Mouse (Mus musculus): ENCODE measurements around the gene Nupr1. TPM values are rescaled to one million over a fixed set of nuclear protein-coding genes. Genes with fewer than 3 reads are reported as not detected.

Gene Nupr1
- total RNA-seq (2021): 10 to 100 TPM; 20.8 to 27.0 TPM
- long read RNA-seq, experiment 1, transcript Nupr1-201 (3 exons, 829 nt): major isoform, 24 of 29 reads
- long read RNA-seq, experiment 1, partial matches to known transcripts: 0 of 29 reads
- long read RNA-seq, experiment 1, other reads (novel, unspliced or antisense): 4 of 29 reads
- long read RNA-seq, experiment 2, transcript Nupr1-201 (3 exons, 829 nt): major isoform, 33 of 36 reads
- long read RNA-seq, experiment 2, partial matches to known transcripts: 1 of 36 reads
- long read RNA-seq, experiment 2, other reads (novel, unspliced or antisense): 1 of 36 reads

GRCm38 (mm10) chr7:126630824-126631518 is at the start of gene Nupr1:
Gene Nupr1 (minus strand): TSS chr7:126630861.
- no peak for DNase-seq

GRCm38 (mm10) chr7:126679683-126680082 is 49.0 kb upstream of the Nupr1 start:
- no peak for DNase-seq

- no peak for DNase-seq
Observed at GRCm38 (mm10) chr7:126678545-126679341, 48.1 kb upstream of the Nupr1 start.

GRCm38 (mm10) chr7:126676631-126677220 is 46.1 kb upstream of the Nupr1 start:
- DNase-seq: no peak

GRCm38 (mm10) chr7:126676207-126676606 is 45.5 kb upstream of the Nupr1 start, which contains the start of gene Sult1a1:
Gene Sult1a1 (minus strand): TSS chr7:126676432.
- peak; percentile 29 to 63 for DNase-seq

GRCm38 (mm10) chr7:126675104-126675503 is 44.4 kb upstream of the Nupr1 start:
- no peak for DNase-seq

- DNase-seq: no peak
Observed at GRCm38 (mm10) chr7:126672111-126672510, 41.5 kb upstream of the Nupr1 start.

- no peak for DNase-seq
Observed at GRCm38 (mm10) chr7:126670152-126670551, 39.5 kb upstream of the Nupr1 start.

GRCm38 (mm10) chr7:126668452-126668851 is 37.8 kb upstream of the Nupr1 start:
- DNase-seq: no peak

- DNase-seq: no peak
Observed at GRCm38 (mm10) chr7:126667495-126668090, 36.9 kb upstream of the Nupr1 start.

- DNase-seq: peak; percentile 32 to 45
Observed at GRCm38 (mm10) chr7:126665269-126665668, 34.6 kb upstream of the Nupr1 start.

GRCm38 (mm10) chr7:126663646-126664045 is 33.0 kb upstream of the Nupr1 start:
- DNase-seq: no peak

GRCm38 (mm10) chr7:126659771-126660170 is 29.1 kb upstream of the Nupr1 start:
- peak; percentile 39 to 49 for DNase-seq

GRCm38 (mm10) chr7:126657522-126657921 is 26.9 kb upstream of the Nupr1 start:
- DNase-seq: no peak

- no peak for DNase-seq
Observed at GRCm38 (mm10) chr7:126655695-126656094, 25.0 kb upstream of the Nupr1 start.

- no peak for DNase-seq
Observed at GRCm38 (mm10) chr7:126653991-126654390, 23.3 kb upstream of the Nupr1 start.

GRCm38 (mm10) chr7:126650852-126651251 is 20.2 kb upstream of the Nupr1 start:
- no peak for DNase-seq

GRCm38 (mm10) chr7:126649231-126650051 is 18.8 kb upstream of the Nupr1 start, which contains the start of gene Sgf29:
Gene Sgf29 (plus strand): TSS chr7:126649309.
- peak; percentile 96 to 98 for DNase-seq

GRCm38 (mm10) chr7:126648486-126648885 is 17.8 kb upstream of the Nupr1 start:
- no peak for DNase-seq

GRCm38 (mm10) chr7:126645708-126646107 is 15.0 kb upstream of the Nupr1 start:
- no peak for DNase-seq

- DNase-seq: no peak
Observed at GRCm38 (mm10) chr7:126644914-126645313, 14.3 kb upstream of the Nupr1 start.
